ENCODE assay signal across 8 mouse cellular contexts in genomic region chr14:76505439-76506220, GRCm38 (mm10). TPM values are rescaled to one million over a fixed set of nuclear protein-coding genes. Genes with fewer than 3 reads are reported as not detected.
DNase-seq lines count a peak whose midpoint lies in the region; ATAC-seq and TF ChIP-seq lines count a peak whose summit lies in the region.

No protein-coding gene starts in this region.

- H3K4me1 ChIP-seq in lung, postnatal 0 days (ENCODE audit: insufficient read depth, low read depth, low read length), result peaks cover 4% of the 10 kb centered on the region; the same call in 1 of the 2 replicates

- peak overlapping the region; percentile 99 for H3K27ac ChIP-seq in lung, postnatal 0 days (ENCODE audit: low read length)

- H3K27me3 ChIP-seq in lung, postnatal 0 days (replicated peaks; ENCODE audit: insufficient read depth, low read length), result no peaks in the 10 kb centered on the region

- 0 out of 2 replicates have a peak, but pooled peaks cover 4% of the 10 kb centered on the region for H3K36me3 ChIP-seq in lung, postnatal 0 days (ENCODE audit: insufficient read depth, low read length)

- peak overlapping the region; percentile 76 for H3K4me2 ChIP-seq in lung, postnatal 0 days (replicated peaks; ENCODE audit: low read depth, low read length)

- no peak for TF ChIP-seq CTCF in lung, postnatal 0 days (IDR thresholded peaks at IDR 0.05)

- TF ChIP-seq EP300 in lung, postnatal 0 days (IDR thresholded peaks at IDR 0.05), result peak; percentile 88

- DNase-seq in MN1 (ENCODE audit: low spot score), result peak; percentile 97
- peak; percentile 87 for DNase-seq in cerebellum, adult 8-10 months
- DNase-seq in forelimb bud, embryonic 11.5 days (ENCODE audit: low read depth, low spot score), result peak; percentile 99
- DNase-seq in layer of hippocampus, postnatal 10 days (ENCODE audit: low spot score in 2 of 2), result peak; percentile 78 to 85
- DNase-seq in lung, postnatal 0 days (ENCODE audit: low spot score), result peak; percentile 97
- peak; percentile 88 for DNase-seq in ovary, postnatal 36 days (ENCODE audit: low spot score)
- DNase-seq in thymus, postnatal 14 days, result peak; percentile 60

- H3K4me3 ChIP-seq in lung, postnatal 0 days (ENCODE audit: low read depth, low read length), result peak overlapping the region; percentile 79

- H3K9me3 ChIP-seq in lung, postnatal 0 days (ENCODE audit: low read length), result no peaks in the 10 kb centered on the region

- WGBS in lung, postnatal 0 days, result under 1% methylated on average over 31 of the region's 31 CpGs

- H3K9ac ChIP-seq in lung, postnatal 0 days (replicated peaks; ENCODE audit: low read depth), result peak overlapping the region; percentile 99

- peak; percentile 64 to 65 for ATAC-seq in hematopoietic stem cell, adult 5-6 weeks (replicated peaks in 1 of 2; ENCODE audit: insufficient read depth in 1 of 2, low FRiP score in 2 of 2, low TSS enrichment in 1 of 2, low read depth in 1 of 2, poor library complexity in 2 of 2, severe bottlenecking in 2 of 2)
- ATAC-seq in lung, postnatal 0 days, result peak; percentile 82

RNA-seq across cellular contexts. Expression of gene Serp2, which starts 51.1 kb away (rescaled TPM):
- total RNA-seq in hematopoietic stem cell, adult 5-6 weeks (2017), result not detected in 2 replicates
- 100 to 1,000 TPM; 150 to 175 TPM for total RNA-seq in layer of hippocampus, postnatal 10 days (2021)
- 4.1 and 5.1 TPM in 2 replicates for polyA plus RNA-seq in lung, postnatal 0 days (2015; fragmentation: Nextera tagmentation; extraction: Ambion mirVana)

Comparison
In these comparisons a context has a peak if more than half of its experiments do, and no peak if none do; other contexts are left out.
1. Peak in every context shown above with its lines: DNase-seq, ATAC-seq, H3K4me3 ChIP-seq and H3K27ac ChIP-seq.
2. RNA of gene Serp2, which starts 51.1 kb away (total RNA-seq): 150 to 175 TPM in layer of hippocampus, postnatal 10 days; not detected in hematopoietic stem cell, adult 5-6 weeks; every median in the first group is over 100 times any median in the second.